Mouse (Mus musculus) embryonic facial prominence, embryonic 15.5 days (tissue): ENCODE measurements around the gene Pnp. TPM values are rescaled to one million over a fixed set of nuclear protein-coding genes. Genes with fewer than 3 reads are reported as not detected.
"Not testable (repeated sequence)": the region's sequence is repeated elsewhere in the genome, so short reads cannot be mapped to it uniquely, and the experiment has no call there.

ENCODE experiments used
- ATAC-seq: fragments of 200-750 bp; cut with Nextera tagmentation; 2 replicates; pipeline ENCODE4 v1.8.0; 2017; ENCODE audit warnings: low read depth, moderate TSS enrichment; ENCODE audit not compliant: insufficient number of reproducible peaks, low FRiP score, low TSS enrichment
- H3K27ac ChIP-seq: fragments of 300-500 bp; sonication (generic); replicated peaks from 2 replicates; pipeline ENCODE4 v1.5.1; 2015; ENCODE audit warnings: mild to moderate bottlenecking, inconsistent platforms
- H3K27me3 ChIP-seq: fragments of 300-500 bp; sonication (generic); 2 replicates; pipeline ENCODE4 v1.6.1; 2015; ENCODE audit warnings: inconsistent platforms
- H3K36me3 ChIP-seq: fragments of 300-500 bp; sonication (generic); 2 replicates; pipeline ENCODE4 v1.6.1; 2015; ENCODE audit warnings: mild to moderate bottlenecking, inconsistent platforms
- H3K4me1 ChIP-seq: fragments of 300-500 bp; sonication (generic); 2 replicates; pipeline ENCODE4 v1.6.1; 2015; ENCODE audit warnings: inconsistent platforms
- H3K4me2 ChIP-seq: fragments of 300-500 bp; sonication (generic); replicated peaks from 2 replicates; pipeline ENCODE4 v1.6.1; 2015; ENCODE audit warnings: mild to moderate bottlenecking, inconsistent platforms
- H3K4me3 ChIP-seq: fragments of 300-500 bp; sonication (generic); replicated peaks from 2 replicates; pipeline ENCODE4 v1.5.1; 2015; ENCODE audit warnings: mild to moderate bottlenecking, inconsistent platforms
- H3K9ac ChIP-seq: fragments of 300-500 bp; sonication (generic); 2 replicates; pipeline ENCODE4 v1.6.1; 2015; ENCODE audit warnings: inconsistent platforms
- H3K9me3 ChIP-seq: fragments of 300-500 bp; sonication (generic); replicated peaks from 2 replicates; pipeline ENCODE4 v1.6.1; 2016; ENCODE audit warnings: inconsistent platforms
- WGBS: fragments of 180-500 bp; shearing (Covaris S2); methylation state at CpG from one replicate; pipeline ENCODE4 v1.1.7; 2015; 5-methylcytosine and 5-hydroxymethylcytosine counted together
- polyA plus RNA-seq: library from polyadenylated mRNA; unstranded; fragments of >200 nt; fragmentation: Nextera tagmentation; extraction: Ambion mirVana; gene quantifications from 2 replicates; pipeline ENCODE4 v1.2.1, GENCODE M21; 2015

The Pnp gene
- polyA plus RNA-seq, result 55.5 and 56.7 TPM in 2 replicates

DNA sequence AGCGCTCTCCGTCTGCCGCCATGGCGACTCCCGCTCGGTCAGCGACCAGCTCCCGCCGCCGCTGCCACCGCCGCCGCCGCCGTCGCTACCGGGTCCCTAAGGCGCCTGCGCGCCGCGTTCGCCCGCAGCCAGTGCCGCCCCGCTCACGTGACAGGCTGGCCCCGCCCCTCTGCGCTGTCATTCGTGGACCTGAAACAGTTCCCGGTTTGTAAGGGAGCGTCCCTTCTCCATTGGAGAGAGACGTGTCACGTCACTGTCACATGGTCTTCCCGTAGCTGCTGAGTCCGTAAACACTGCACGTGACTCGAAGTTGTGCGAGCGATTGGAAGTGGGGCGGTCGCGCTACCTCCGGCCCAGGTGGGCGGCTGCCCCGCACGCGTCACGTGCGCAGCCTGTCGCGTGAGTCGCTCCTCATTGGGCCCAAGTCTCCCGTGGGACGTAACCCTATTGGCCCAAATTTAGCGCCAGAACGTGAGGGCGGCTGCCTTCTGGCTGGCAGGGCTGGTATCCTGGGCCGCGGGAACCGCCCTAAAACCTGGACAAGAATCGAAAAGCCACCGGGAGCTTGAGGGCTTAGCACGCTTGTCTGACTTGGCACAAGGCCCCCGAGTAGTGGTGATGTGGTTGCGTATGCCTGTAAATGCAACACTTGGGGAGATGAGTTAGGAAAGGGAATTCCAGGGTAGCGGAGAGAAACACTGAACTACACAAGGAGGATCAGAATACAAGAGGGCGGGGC lies at the start of gene Pnp, which contains the start of gene Pip4p1:
Gene Pnp (plus strand): TSS at position 329 of the 739 bp plus-strand sequence.
Gene Pip4p1 (minus strand): TSS at position 103 of the 739 bp plus-strand sequence.
- H3K4me2 ChIP-seq, result peak within 1 kb of the TSS; percentile 80
- under 1% methylated on average over 68 of the region's 68 CpGs for WGBS
- ATAC-seq, result peak; percentile 99
- H3K36me3 ChIP-seq, result peaks cover 34% of the 10 kb centered on the region
- H3K9me3 ChIP-seq, result no peaks in the 10 kb centered on the region
- peak within 1 kb of the TSS; percentile 85 for H3K9ac ChIP-seq
- H3K4me3 ChIP-seq, result peak within 1 kb of the TSS; percentile 87
- peak within 1 kb of the TSS; percentile 94 for H3K27ac ChIP-seq
- H3K27me3 ChIP-seq, result no peaks in the 10 kb centered on the region
- peaks cover 26% of the 10 kb centered on the region for H3K4me1 ChIP-seq

DNA sequence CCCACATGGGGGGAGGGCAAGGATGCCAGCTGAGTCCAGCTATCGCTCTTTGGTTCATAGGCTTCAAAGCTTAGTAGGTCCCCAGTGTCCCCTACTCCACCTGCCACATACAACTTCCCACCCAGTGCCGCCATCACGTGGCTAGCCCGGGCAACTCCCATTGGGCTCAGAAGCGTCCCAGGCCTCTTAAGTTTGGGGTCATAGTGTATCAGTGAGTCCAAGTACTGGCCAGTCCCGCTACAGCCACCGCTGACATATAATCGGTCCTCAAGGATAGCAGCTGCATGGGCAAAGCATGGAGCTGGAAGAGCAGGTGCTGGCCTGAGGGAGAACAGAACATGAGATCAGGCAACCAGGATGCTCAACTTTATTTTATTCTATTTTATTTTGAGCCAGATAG lies 39.3 kb upstream of the Pnp start:
- H3K36me3 ChIP-seq, result no peaks in the 10 kb centered on the region
- no peak overlapping the region for H3K4me2 ChIP-seq
- H3K9me3 ChIP-seq, result no peaks in the 10 kb centered on the region
- no peak overlapping the region for H3K9ac ChIP-seq
- H3K4me1 ChIP-seq, result peaks cover 19% of the 10 kb centered on the region
- no peak for ATAC-seq
- peaks cover 3% of the 10 kb centered on the region; the same call in 1 of the 2 replicates for H3K27me3 ChIP-seq
- no peak overlapping the region for H3K4me3 ChIP-seq
- H3K27ac ChIP-seq, result no peak overlapping the region
- 85% methylated on average over 8 of the region's 8 CpGs for WGBS

- Histone ChIP-seq H3K27ac (no peak overlapping the region), H3K9ac (no peak overlapping the region), H3K4me1 (peaks cover 24% of the 10 kb centered on the region), H3K36me3 (no peaks in the 10 kb centered on the region), H3K9me3 (no peaks in the 10 kb centered on the region), H3K27me3 (peaks cover 7% of the 10 kb centered on the region; the same call in 1 of the 2 replicates), H3K4me3 (no peak overlapping the region), H3K4me2 (no peak overlapping the region)
- 76% methylated on average over 7 of the region's 7 CpGs for WGBS
- no peak for ATAC-seq
These were observed 38.8 kb upstream of the Pnp start for GRCm38 (mm10) chr14:50892091-50892490.

DNA sequence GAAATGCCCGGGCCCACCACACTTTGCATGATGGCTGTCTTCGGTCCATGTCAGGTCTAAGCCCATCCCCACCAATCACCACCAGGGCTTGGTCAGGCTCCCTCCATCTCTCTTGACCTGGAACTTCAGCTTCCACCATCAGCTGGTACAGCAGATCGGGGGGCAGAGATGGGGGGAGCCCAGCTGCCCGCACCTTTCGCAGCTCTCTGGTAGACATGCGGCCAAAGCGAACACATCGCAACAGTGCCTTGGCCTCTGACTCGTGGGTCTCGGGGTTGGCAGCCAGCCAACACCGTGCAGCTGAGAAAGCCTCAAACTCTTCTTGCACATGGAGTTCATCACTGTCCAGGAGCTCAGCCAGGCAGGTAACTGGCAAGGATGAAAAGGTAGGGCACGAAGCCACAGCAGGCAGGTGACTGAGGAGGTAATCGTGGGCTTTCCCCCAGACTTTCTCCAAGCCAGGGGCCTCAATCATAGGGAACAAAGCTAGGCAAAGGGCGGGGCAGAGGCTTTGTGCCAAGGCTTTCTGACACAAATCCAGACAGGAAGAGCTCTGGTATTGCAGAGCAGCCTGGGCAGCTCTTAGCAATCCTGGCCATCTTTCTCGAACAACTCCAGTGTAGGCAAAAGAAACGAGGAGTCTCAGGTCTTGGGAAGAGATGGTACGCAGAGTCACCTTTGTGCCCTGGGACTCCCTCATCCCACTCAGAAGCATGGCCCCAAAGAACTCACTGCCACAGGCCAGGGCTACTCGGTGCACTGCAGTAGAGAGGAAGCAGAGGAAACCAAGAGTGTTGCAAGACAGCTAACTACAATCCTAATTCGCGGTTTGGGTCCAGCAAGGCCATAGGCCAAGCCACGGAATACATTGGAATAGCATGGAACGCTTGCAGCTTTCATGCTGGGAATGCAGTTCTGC lies 38.1 kb upstream of the Pnp start:
- Histone ChIP-seq H3K36me3 (no peaks in the 10 kb centered on the region), H3K4me3 (no peak overlapping the region), H3K27me3 (peaks cover 13% of the 10 kb centered on the region), H3K9ac (no peak overlapping the region), H3K4me1 (peaks cover 24% of the 10 kb centered on the region), H3K4me2 (no peak overlapping the region), H3K9me3 (no peaks in the 10 kb centered on the region), H3K27ac (no peak overlapping the region)
- 77% methylated on average over 22 of the region's 22 CpGs for WGBS
- ATAC-seq, result no peak

- no peak for ATAC-seq
These were observed 35.5 kb upstream of the Pnp start for GRCm38 (mm10) chr14:50895407-50895806.

DNA sequence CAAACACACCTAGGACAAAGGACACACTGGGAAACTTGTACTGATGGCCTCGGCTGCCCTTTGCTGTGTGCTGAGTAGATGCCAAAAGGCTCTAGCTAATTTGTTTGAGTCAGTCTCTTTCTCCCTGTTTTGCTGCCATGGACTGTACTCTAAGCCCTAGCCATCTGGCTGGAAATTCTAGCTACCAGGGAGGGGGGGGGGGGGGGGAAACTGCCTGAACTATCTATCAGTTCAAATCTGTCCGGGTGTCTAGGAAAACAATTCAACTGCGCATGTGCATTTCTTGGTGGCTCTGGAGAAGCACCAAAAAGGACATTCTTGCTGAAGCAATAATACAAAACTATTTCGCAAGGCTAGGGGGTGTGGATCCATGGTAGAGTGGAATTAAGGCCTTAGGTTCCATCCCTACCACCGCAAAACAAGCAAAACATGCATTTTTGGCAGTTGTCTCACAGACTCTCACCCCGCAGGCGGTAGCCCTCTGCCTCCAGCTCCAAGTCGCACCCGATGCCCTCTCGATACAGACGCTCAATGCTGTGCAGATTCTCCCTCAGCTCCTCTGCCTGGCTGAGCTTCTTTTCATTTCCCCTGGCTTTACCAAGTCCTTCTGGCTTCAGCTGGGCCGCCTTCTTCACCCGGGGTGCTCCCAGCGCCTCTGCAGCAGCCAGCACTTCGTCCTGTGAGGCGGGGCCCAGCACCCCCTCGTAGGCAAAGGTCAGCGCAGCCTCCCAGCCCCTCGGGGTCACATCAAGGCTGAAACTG lies 34.7 kb upstream of the Pnp start:
- Histone ChIP-seq H3K4me1 (peaks cover 24% of the 10 kb centered on the region), H3K27me3 (peaks cover 14% of the 10 kb centered on the region), H3K36me3 (no peaks in the 10 kb centered on the region), H3K4me3 (peak overlapping the region; percentile 43), H3K9ac (peak overlapping the region; percentile 21; the same call in 1 of the 2 replicates), H3K9me3 (no peaks in the 10 kb centered on the region), H3K4me2 (peak overlapping the region; percentile 85), H3K27ac (no peak overlapping the region)
- 10% methylated on average over 19 of the region's 19 CpGs for WGBS
- no peak for ATAC-seq

More at GRCm38 (mm10) chr14:50895407-50895806, 35.5 kb upstream of the Pnp start:
- no peaks in the 10 kb centered on the region for H3K36me3 ChIP-seq
- no peak overlapping the region for H3K4me2 ChIP-seq
- H3K27me3 ChIP-seq, result peaks cover 14% of the 10 kb centered on the region
- H3K9me3 ChIP-seq, result no peaks in the 10 kb centered on the region
- H3K9ac ChIP-seq, result no peak overlapping the region
- H3K4me1 ChIP-seq, result peaks cover 24% of the 10 kb centered on the region
- no peak overlapping the region for H3K27ac ChIP-seq
- H3K4me3 ChIP-seq, result no peak overlapping the region

- no peak for ATAC-seq
- 13% methylated on average over 23 of the region's 23 CpGs for WGBS
- H3K27me3 ChIP-seq, result peaks cover 14% of the 10 kb centered on the region
- no peaks in the 10 kb centered on the region for H3K36me3 ChIP-seq
- H3K9me3 ChIP-seq, result no peaks in the 10 kb centered on the region
- H3K4me1 ChIP-seq, result peaks cover 24% of the 10 kb centered on the region
- H3K4me3 ChIP-seq, result peak overlapping the region; percentile 43
- no peak overlapping the region for H3K27ac ChIP-seq
- H3K4me2 ChIP-seq, result peak overlapping the region; percentile 85
- peak overlapping the region; percentile 21; the same call in 1 of the 2 replicates for H3K9ac ChIP-seq
These were observed 34.0 kb upstream of the Pnp start for GRCm38 (mm10) chr14:50896747-50897373.

DNA sequence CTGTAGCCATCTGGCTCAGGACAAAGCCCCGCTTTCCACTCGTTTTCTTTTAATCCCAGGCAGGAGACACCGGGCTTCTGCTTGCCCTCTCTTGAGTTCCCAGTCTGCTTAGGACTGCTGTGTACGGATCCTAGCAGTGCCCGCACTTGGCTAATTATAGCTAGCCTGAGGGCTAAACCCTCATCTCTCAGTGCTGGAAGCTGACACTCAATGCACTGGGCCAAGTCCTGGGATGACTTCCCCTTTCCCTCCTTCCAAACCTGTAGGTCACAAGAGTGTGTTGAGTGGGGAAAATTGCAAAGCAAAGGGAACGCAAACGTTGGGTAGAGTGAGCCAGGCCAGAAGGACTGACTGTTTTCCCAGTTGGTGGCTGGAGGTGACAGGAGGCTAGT lies 33.5 kb upstream of the Pnp start, which contains the start of gene Klhl33:
Gene Klhl33 (minus strand): TSS at position 134 of the 392 bp plus-strand sequence.
- Histone ChIP-seq H3K36me3 (no peaks in the 10 kb centered on the region), H3K27ac (no peak within 1 kb of the TSS), H3K27me3 (peaks cover 14% of the 10 kb centered on the region), H3K9ac (peak within 1 kb of the TSS; percentile 21; the same call in 1 of the 2 replicates), H3K4me3 (peak within 1 kb of the TSS; percentile 43), H3K4me1 (peaks cover 24% of the 10 kb centered on the region), H3K9me3 (no peaks in the 10 kb centered on the region), H3K4me2 (peak within 1 kb of the TSS; percentile 85)
- ATAC-seq, result no peak
- WGBS, result 29% methylated on average over 7 of the region's 7 CpGs

DNA sequence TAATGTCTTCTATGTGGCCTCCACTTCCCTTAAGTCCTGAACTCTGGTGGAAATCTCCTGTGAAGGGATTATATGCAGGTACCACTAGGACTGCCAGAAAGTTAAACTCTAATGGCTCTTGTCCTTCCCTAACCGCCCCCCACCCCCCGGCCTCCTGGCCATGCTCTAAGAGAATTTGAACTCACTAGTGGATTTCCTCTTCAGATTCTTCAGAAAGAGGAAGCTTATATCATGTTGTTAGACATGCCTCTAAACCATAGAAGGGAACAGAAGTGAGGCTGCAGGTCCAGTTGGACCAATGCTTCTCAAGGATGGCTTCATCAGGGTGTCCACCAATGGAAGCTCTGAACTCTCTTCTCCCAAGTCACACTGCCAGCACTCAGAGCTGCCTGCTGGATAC lies 32.9 kb upstream of the Pnp start:
- 92% methylated on average over 2 of the region's 2 CpGs for WGBS

More for the DNA sequence above, 32.9 kb upstream of the Pnp start:
- not testable (repeated sequence) for H3K27ac ChIP-seq, H3K4me2 ChIP-seq, H3K9ac ChIP-seq, ATAC-seq, H3K9me3 ChIP-seq, H3K4me3 ChIP-seq, H3K36me3 ChIP-seq
- Histone ChIP-seq H3K4me1 (peaks cover 18% of the 10 kb centered on the region), H3K27me3 (peaks cover 14% of the 10 kb centered on the region)
